Comparison of ENCODE assay signal across 28 mouse cellular contexts in genomic region chr13:44372361-44372877, GRCm38 (mm10).
DNase-seq lines count a peak whose midpoint lies in the region; ATAC-seq and TF ChIP-seq lines count a peak whose summit lies in the region.
"Had no signal": no experiment of that assay in that cellular context is flagged by ENCODE, and none has a peak within 500 bp of the region (broad histone marks: within the 10 kb centered on the region; RNA-seq: fewer than 3 reads in every experiment).

No protein-coding gene starts in this region.

- 52% methylated on average over 6 of the region's 6 CpGs for WGBS in heart, adult 2 months
- 80% methylated on average over 6 of the region's 6 CpGs for WGBS in kidney, adult 2 months
- WGBS in lung, adult 2 months = 54% methylated on average over 6 of the region's 6 CpGs

- no peak for DNase-seq in heart, adult 2 months
- DNase-seq in heart, postnatal 25 days (ENCODE audit: low spot score) = no peak
- peak; percentile 35 for DNase-seq in kidney, adult 2 months
- DNase-seq in kidney, postnatal 10 days = no peak
- DNase-seq in lung, postnatal 36 days = peak; percentile 34
- DNase-seq in lung, adult 2 months = no peak
- no peak for DNase-seq in left cerebral cortex, adult 18-20 months (ENCODE audit: low spot score in 2 of 2)
- DNase-seq: adrenal gland, postnatal 25 days; cerebellum, adult 2 months; cerebellum, postnatal 25 days; gastrocnemius, postnatal 14 days; heart, postnatal 14 days; layer of hippocampus, adult 9-11 months; liver; lung, embryonic 14.5 days; right cerebral cortex, adult 18-20 months; spleen, adult 18-20 months; thymus, postnatal 14 days had no signal

- no peak overlapping the region for H3K9ac ChIP-seq in heart, adult 2 months (ENCODE audit: low read depth, low read length)
- H3K9ac ChIP-seq: forebrain, embryonic 13.5 days; hindbrain, embryonic 14.5 days; kidney, embryonic 15.5 days; liver, embryonic 14.5 days; lung, embryonic 14.5 days; midbrain, embryonic 12.5 days; neural tube, embryonic 12.5 days had no signal

- H3K27ac ChIP-seq in heart, adult 2 months = peak overlapping the region; percentile 72
- H3K27ac ChIP-seq in kidney, adult 2 months (ENCODE audit: insufficient read depth, low read depth, low read length) = no peak overlapping the region
- H3K27ac ChIP-seq: forebrain, embryonic 13.5 days; hindbrain, embryonic 14.5 days; kidney, embryonic 15.5 days; liver, embryonic 14.5 days; midbrain, embryonic 12.5 days; neural tube, embryonic 12.5 days had no signal

- TF ChIP-seq CTCF in heart, adult 2 months (IDR thresholded peaks at IDR 0.05) = no peak
- no peak for TF ChIP-seq CTCF in kidney, adult 2 months (conservative IDR thresholded peaks at IDR 0.05; ENCODE audit: insufficient read depth, insufficient read length, low read depth, low read length)
- no peak for TF ChIP-seq CTCF in lung, adult 2 months (IDR thresholded peaks at IDR 0.05; ENCODE audit: insufficient read depth, low read length)

- intact Hi-C loops in heart, adult 2 months (cut with DNase I) = loop anchor here (5.0 kb wide), 1 partner anchor 35 kb away; no protein-coding TSS in a partner anchor
- intact Hi-C loops in heart, postnatal 25 days (cut with DNase I) = no loop called here

- peak; percentile 69 to 83 for ATAC-seq in hematopoietic stem cell, adult 5-6 weeks (replicated peaks in 1 of 2; ENCODE audit: insufficient read depth in 1 of 2, low FRiP score in 2 of 2, low TSS enrichment in 1 of 2, low read depth in 1 of 2, poor library complexity in 2 of 2, severe bottlenecking in 2 of 2)
- ATAC-seq: CD4-positive, CD25-positive, alpha-beta regulatory T cell, adult 4 months; forebrain, embryonic 13.5 days; intestine, postnatal 0 days had no signal

- H3K4me3 ChIP-seq in heart, adult 2 months = no peak overlapping the region
- H3K4me3 ChIP-seq in kidney, adult 2 months (ENCODE audit: insufficient read depth, low read depth, low read length) = no peak overlapping the region
- H3K4me3 ChIP-seq in lung, adult 2 months (replicated peaks; ENCODE audit: extremely low read depth, low read depth, low read length) = no peak overlapping the region
- H3K4me3 ChIP-seq: forebrain, embryonic 13.5 days; kidney, embryonic 15.5 days; midbrain, embryonic 12.5 days; myocyte; neural tube, embryonic 12.5 days had no signal

- peaks cover 7% of the 10 kb centered on the region for H3K4me1 ChIP-seq in heart, adult 2 months (ENCODE audit: control insufficient read depth, insufficient read depth, low read length)
- no peaks in the 10 kb centered on the region for H3K4me1 ChIP-seq in kidney, adult 2 months (ENCODE audit: control insufficient read depth, insufficient read depth, low read length)
- H3K4me1 ChIP-seq in lung, adult 2 months (ENCODE audit: control insufficient read depth, insufficient read depth, low read length) = peaks cover 2% of the 10 kb centered on the region; the same call in 1 of the 2 replicates

- H3K27me3 ChIP-seq in heart, adult 2 months (ENCODE audit: control insufficient read depth, insufficient read depth, low read length) = no peaks in the 10 kb centered on the region
- H3K27me3 ChIP-seq in kidney, adult 2 months (replicated peaks; ENCODE audit: control insufficient read depth, insufficient read depth, low read length) = no peaks in the 10 kb centered on the region
- H3K27me3 ChIP-seq: kidney, embryonic 15.5 days had no signal

- TF ChIP-seq EP300 in heart, adult 2 months (IDR thresholded peaks at IDR 0.05; ENCODE audit: insufficient read depth, low read depth, low read length) = no peak

- TF ChIP-seq POLR2A in heart, adult 2 months (IDR thresholded peaks at IDR 0.05; ENCODE audit: insufficient read depth, low read depth, low read length) = peak; percentile 42; the same call in 1 of the 2 replicates
- no peak for TF ChIP-seq POLR2A in kidney, adult 2 months (IDR thresholded peaks at IDR 0.05; ENCODE audit: low read depth, low read length)
- TF ChIP-seq POLR2A in lung, adult 2 months (IDR thresholded peaks at IDR 0.05; ENCODE audit: borderline replicate concordance, extremely low read depth, low read depth, low read length) = no peak

- H3K79me2 ChIP-seq in heart, adult 2 months (replicated peaks; ENCODE audit: control insufficient read depth, insufficient read depth, low read length) = no peaks in the 10 kb centered on the region

- no peaks in the 10 kb centered on the region for H3K36me3 ChIP-seq in heart, adult 2 months (ENCODE audit: control insufficient read depth, insufficient read depth, low read length)
- no peaks in the 10 kb centered on the region for H3K36me3 ChIP-seq in kidney, adult 2 months (ENCODE audit: control insufficient read depth, insufficient read depth, low read length)
- H3K36me3 ChIP-seq: kidney, embryonic 15.5 days; midbrain, embryonic 12.5 days; neural tube, embryonic 12.5 days had no signal

Comparison
In these comparisons a context has a peak if more than half of its experiments do, and no peak if none do; other contexts are left out.
1. DNase-seq: peak in kidney, adult 2 months (single experiment) and lung, postnatal 36 days (single experiment); none in heart, adult 2 months (0 of 2), heart, postnatal 25 days (single experiment), kidney, postnatal 10 days (single experiment), lung, adult 2 months (single experiment) and left cerebral cortex, adult 18-20 months (0 of 2).